Mouse (Mus musculus): ENCODE data around the gene Ppp1r13l. TPM values are rescaled to one million over a fixed set of nuclear protein-coding genes. Genes with fewer than 3 reads are reported as not detected.

Ppp1r13l gene
- total and polyA plus RNA-seq, 3 experiments = 1.5 to 15.9 TPM; not detected in 1

GRCm38 (mm10) chr7:19359299-19359891, at the start of gene Ppp1r13l, which contains the start of gene Cd3eap (continued):
- TF ChIP-seq CHD2 (IDR thresholded peaks at IDR 0.05; ENCODE audit: low read length) (no peak), USF2 (IDR thresholded peaks at IDR 0.05; ENCODE audit: borderline replicate concordance in 1 of 2, insufficient read depth in 1 of 2, low read depth in 1 of 2, low read length in 2 of 2) (no peak), RCOR1 (IDR thresholded peaks at IDR 0.05; ENCODE audit: low read depth, low read length) (no peak)

DNA sequence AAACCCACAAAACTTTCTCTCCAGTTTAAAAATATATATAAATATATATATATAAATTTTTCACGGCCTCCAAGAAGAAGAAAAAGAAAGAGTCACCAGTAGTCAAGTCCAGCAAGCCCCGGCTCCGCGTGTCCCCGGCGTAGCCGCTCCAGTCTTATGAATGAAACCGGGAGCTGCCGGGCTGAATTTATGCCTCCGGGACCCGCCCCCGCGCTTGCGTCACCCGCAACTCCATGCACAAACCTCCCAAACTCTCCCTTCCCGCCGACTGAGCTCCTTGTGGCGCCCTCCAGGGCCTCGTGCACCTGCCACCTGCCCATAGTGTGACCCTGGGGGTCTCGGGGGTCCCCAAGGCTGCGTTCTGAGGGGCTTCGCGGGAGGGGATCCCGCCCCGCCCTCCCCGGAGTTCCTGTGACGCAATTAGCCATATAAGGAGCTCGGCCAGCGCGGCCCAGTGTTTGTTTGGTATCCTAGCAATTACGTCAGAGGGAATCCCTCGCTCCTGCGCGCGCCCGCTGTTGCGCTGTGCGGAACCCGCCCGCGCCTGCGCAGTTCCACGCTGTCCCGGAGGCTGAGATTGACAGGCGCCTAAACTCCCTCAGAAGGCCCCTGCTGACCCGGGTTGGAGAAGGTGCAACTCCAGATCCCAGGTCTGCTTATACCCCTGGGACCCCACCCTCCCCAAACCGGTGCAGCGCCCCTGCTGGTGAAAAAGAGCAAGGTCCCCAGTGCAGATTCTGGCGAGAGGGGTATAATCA, 49.5 kb upstream of the Ppp1r13l start, which contains the start of gene Fosb:
Gene Fosb (minus strand): TSS at position 168 of the 758 bp plus-strand sequence.
- Histone ChIP-seq H3K9ac (ENCODE audit: control insufficient read depth, low read depth, low read length, poor library complexity, severe bottlenecking) (peak within 1 kb of the TSS; percentile 70), H3K27ac (ENCODE audit: control insufficient read depth, low read depth, low read length) (peak within 1 kb of the TSS; percentile 20; the same call in 1 of the 2 replicates), H3K27me3 (ENCODE audit: control insufficient read depth in 1 of 2, insufficient read depth in 2 of 2, low read length in 2 of 2) (peaks cover 6 to 7% of the 10 kb centered on the region in 2 experiments; a peak in 3 of 4 replicates), H3K4me1 (ENCODE audit: control insufficient read depth in 1 of 2, insufficient read depth in 2 of 2, low read length in 2 of 2) (peaks cover 3 to 16% of the 10 kb centered on the region in 2 experiments; a peak in 3 of 4 replicates), H3K36me3 (ENCODE audit: control insufficient read depth in 1 of 2, insufficient read depth in 2 of 2, low read length in 2 of 2) (peaks cover 0 to 4% of the 10 kb centered on the region in 2 experiments; a peak in 1 of 4 replicates), H3K79me2 (ENCODE audit: control insufficient read depth, insufficient read depth, low read length, poor library complexity) (no peaks in the 10 kb centered on the region; the same call in 1 of the 2 replicates), H3K9me3 (replicated peaks; ENCODE audit: insufficient read depth, low read length) (no peaks in the 10 kb centered on the region), H3K4me3 (ENCODE audit: control insufficient read depth in 1 of 2, insufficient read depth in 1 of 2, low read depth in 2 of 2, low read length in 2 of 2) (peak within 1 kb of the TSS; percentile 60 to 88)
- peak; percentile 96 for DNase-seq (ENCODE audit: low read depth, low spot score)
- TF ChIP-seq UBTF (IDR thresholded peaks at IDR 0.05; ENCODE audit: borderline replicate concordance, insufficient read depth, low read depth, low read length) (no peak), ELF1 (IDR thresholded peaks at IDR 0.05; ENCODE audit: low read depth, low read length) (no peak; the same call in 1 of the 2 replicates), GATA1 (IDR thresholded peaks at IDR 0.05; ENCODE audit: low read depth, low read length) (no peak), BHLHE40 (IDR thresholded peaks at IDR 0.05; ENCODE audit: borderline replicate concordance, low read depth, low read length) (no peak), MAFK (IDR thresholded peaks at IDR 0.05; ENCODE audit: borderline replicate concordance, low read depth, low read length) (no peak), TAL1 (IDR thresholded peaks at IDR 0.05; ENCODE audit: low read length) (no peak), HCFC1 (IDR thresholded peaks at IDR 0.05; ENCODE audit: low read depth, low read length) (peak; percentile 46), NRF1 (IDR thresholded peaks at IDR 0.05; ENCODE audit: insufficient read depth, low read depth, low read length, poor library complexity, severe bottlenecking) (peak; percentile 88), MYB (IDR thresholded peaks at IDR 0.05; ENCODE audit: low read depth, low read length) (no peak), EP300 (IDR thresholded peaks at IDR 0.05; ENCODE audit: low read depth in 1 of 2, low read length in 2 of 2) (no peak), POLR2AphosphoS2 (IDR thresholded peaks at IDR 0.05; ENCODE audit: low read length) (no peak), ETS1 (IDR thresholded peaks at IDR 0.05; ENCODE audit: low read depth, low read length) (peak; percentile 91), MXI1 (IDR thresholded peaks at IDR 0.05; ENCODE audit: low read depth, low read length) (peak; percentile 51; the same call in 1 of the 2 replicates), CHD2 (IDR thresholded peaks at IDR 0.05; ENCODE audit: low read length) (peak; percentile 24; the same call in 1 of the 2 replicates), TBP (IDR thresholded peaks at IDR 0.05; ENCODE audit: low read depth, low read length) (peak; percentile 79), MYC (IDR thresholded peaks at IDR 0.05; ENCODE audit: low read depth, low read length) (no peak), POLR2A (IDR thresholded peaks at IDR 0.05; ENCODE audit: control insufficient read depth in 1 of 2, insufficient read depth in 1 of 2, low read depth in 1 of 2, low read length in 2 of 2, poor library complexity in 1 of 2) (peak in 1 of 2 experiments; percentile 68; a peak in 2 of 4 replicates), CTCF (IDR thresholded peaks at IDR 0.05 in 2 of 3, conservative IDR thresholded peaks at IDR 0.05 in 1 of 3; ENCODE audit: control insufficient read depth in 1 of 3, insufficient read depth in 1 of 3, low read depth in 2 of 3, low read length in 3 of 3, poor library complexity in 1 of 3, severe bottlenecking in 1 of 3) (peak; percentile 33 to 55 (median 39); a peak in 5 of 6 replicates), ZC3H11A (IDR thresholded peaks at IDR 0.05; ENCODE audit: low read depth, low read length) (no peak), MAX (IDR thresholded peaks at IDR 0.05; ENCODE audit: low read length) (peak; percentile 40; the same call in 1 of the 2 replicates), MEF2A (IDR thresholded peaks at IDR 0.05; ENCODE audit: extremely low read depth, insufficient replicate concordance, low read depth, low read length, poor library complexity, severe bottlenecking) (no peak), ZMIZ1 (IDR thresholded peaks at IDR 0.05; ENCODE audit: low read depth, low read length) (peak; percentile 56; the same call in 1 of the 2 replicates), SIN3A (IDR thresholded peaks at IDR 0.05; ENCODE audit: low read length) (peak; percentile 95), MAZ (IDR thresholded peaks at IDR 0.05; ENCODE audit: low read depth, low read length) (peak; percentile 80), SMC3 (IDR thresholded peaks at IDR 0.05; ENCODE audit: low read depth, low read length) (no peak), GABPA (IDR thresholded peaks at IDR 0.05; ENCODE audit: low read depth, low read length) (no peak), USF2 (IDR thresholded peaks at IDR 0.05; ENCODE audit: borderline replicate concordance in 1 of 2, insufficient read depth in 1 of 2, low read depth in 1 of 2, low read length in 2 of 2) (no peak), TCF12 (IDR thresholded peaks at IDR 0.05; ENCODE audit: low read depth, low read length) (no peak), NELFE (IDR thresholded peaks at IDR 0.05; ENCODE audit: low read depth, low read length) (0 out of 2 replicates have a peak, but pooled peaks have one; percentile 31), E2F4 (IDR thresholded peaks at IDR 0.05; ENCODE audit: borderline replicate concordance, low read depth, low read length) (peak; percentile 64; the same call in 1 of the 2 replicates)

All from MEL (cell line).